Mouse (Mus musculus): Measurements from ENCODE around the gene Ccr9. TPM values are rescaled to one million over a fixed set of nuclear protein-coding genes. Genes with fewer than 3 reads are reported as not detected.

Ccr9 gene
- total and polyA plus RNA-seq, 3 experiments = not detected

GRCm38 (mm10) chr9:123758645-123759044 lies 80.4 kb downstream of the Ccr9 start (continued):
- TF ChIP-seq ZKSCAN1 (IDR thresholded peaks at IDR 0.05; ENCODE audit: low read depth, low read length) = no peak

DNA sequence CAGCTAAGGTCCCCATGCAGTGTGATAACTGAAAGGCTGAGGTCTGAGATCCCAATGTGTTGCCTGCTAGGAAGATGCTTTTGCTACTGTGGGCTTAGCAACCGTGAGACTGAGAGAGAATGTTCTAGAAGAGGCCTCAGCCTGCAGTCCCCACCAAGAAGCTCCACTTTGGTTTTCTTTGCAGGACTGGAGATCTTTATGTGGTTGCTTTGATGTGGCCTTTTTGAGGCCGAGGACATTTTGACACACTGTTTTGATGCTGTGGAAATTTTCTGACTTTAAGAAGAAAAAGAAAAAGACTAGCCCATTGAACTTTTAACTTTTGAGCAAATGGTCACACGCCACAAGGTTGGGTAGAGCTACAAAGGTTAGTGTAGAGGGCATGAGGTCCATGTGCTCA lies 82.6 kb downstream of the Ccr9 start:
- TF ChIP-seq CHD2 (IDR thresholded peaks at IDR 0.05; ENCODE audit: low read length) (no peak), POLR2AphosphoS2 (IDR thresholded peaks at IDR 0.05; ENCODE audit: low read length) (no peak), UBTF (IDR thresholded peaks at IDR 0.05; ENCODE audit: borderline replicate concordance, insufficient read depth, low read depth, low read length) (no peak), HCFC1 (IDR thresholded peaks at IDR 0.05; ENCODE audit: low read depth, low read length) (no peak), USF2 (IDR thresholded peaks at IDR 0.05; ENCODE audit: borderline replicate concordance in 1 of 2, insufficient read depth in 1 of 2, low read depth in 1 of 2, low read length in 2 of 2) (no peak), TAL1 (IDR thresholded peaks at IDR 0.05; ENCODE audit: low read length) (no peak), ZMIZ1 (IDR thresholded peaks at IDR 0.05; ENCODE audit: low read depth, low read length) (no peak), SIN3A (IDR thresholded peaks at IDR 0.05; ENCODE audit: low read length) (no peak), JUND (IDR thresholded peaks at IDR 0.05; ENCODE audit: low read depth, low read length) (no peak), KAT2A (conservative IDR thresholded peaks at IDR 0.05; ENCODE audit: low read depth, low read length) (no peak), CHD1 (IDR thresholded peaks at IDR 0.05; ENCODE audit: low read depth, low read length) (no peak), GABPA (IDR thresholded peaks at IDR 0.05; ENCODE audit: low read depth, low read length) (no peak), MYB (IDR thresholded peaks at IDR 0.05; ENCODE audit: low read depth, low read length) (no peak), MXI1 (IDR thresholded peaks at IDR 0.05; ENCODE audit: low read depth, low read length) (no peak), MAFK (IDR thresholded peaks at IDR 0.05; ENCODE audit: borderline replicate concordance, low read depth, low read length) (no peak), POLR2AphosphoS5 (IDR thresholded peaks at IDR 0.05; ENCODE audit: borderline replicate concordance, low read depth, low read length) (no peak), ZNF384 (IDR thresholded peaks at IDR 0.05; ENCODE audit: low read depth, low read length) (no peak), ETS1 (IDR thresholded peaks at IDR 0.05; ENCODE audit: low read depth, low read length) (no peak), RCOR1 (IDR thresholded peaks at IDR 0.05; ENCODE audit: low read depth, low read length) (no peak)
- Histone ChIP-seq H3K27ac (ENCODE audit: control insufficient read depth, low read depth, low read length) (no peak overlapping the region), H3K9ac (ENCODE audit: control insufficient read depth, low read depth, low read length, poor library complexity, severe bottlenecking) (no peak overlapping the region), H3K27me3 (ENCODE audit: control insufficient read depth in 1 of 2, insufficient read depth in 2 of 2, low read length in 2 of 2) (no peaks in the 10 kb centered on the region; a peak in 1 of 4 replicates), H3K9me3 (replicated peaks; ENCODE audit: insufficient read depth, low read length) (no peaks in the 10 kb centered on the region), H3K79me2 (ENCODE audit: control insufficient read depth, insufficient read depth, low read length, poor library complexity) (no peaks in the 10 kb centered on the region), H3K36me3 (ENCODE audit: control insufficient read depth in 1 of 2, insufficient read depth in 2 of 2, low read length in 2 of 2) (peaks cover 0 to 5% of the 10 kb centered on the region in 2 experiments; a peak in 2 of 4 replicates), H3K4me3 (ENCODE audit: control insufficient read depth in 1 of 2, insufficient read depth in 1 of 2, low read depth in 2 of 2, low read length in 2 of 2) (no peak overlapping the region), H3K4me1 (ENCODE audit: control insufficient read depth in 1 of 2, insufficient read depth in 2 of 2, low read length in 2 of 2) (peaks cover 0 to 6% of the 10 kb centered on the region in 2 experiments; a peak in 1 of 4 replicates)
- no peak for DNase-seq (ENCODE audit: low read depth, low spot score)
